Mouse (Mus musculus): Measurements from ENCODE around the gene Zdhhc16.

GRCm38 (mm10) chr19:41973891-41974794, 40.9 kb downstream of the Zdhhc16 start:
- TF ChIP-seq CTCF (IDR thresholded peaks at IDR 0.05; ENCODE audit: borderline replicate concordance, insufficient read depth, low read length), result no peak
- TF ChIP-seq POLR2A (IDR thresholded peaks at IDR 0.05; ENCODE audit: low read depth, low read length), result no peak
